Mouse (Mus musculus) fat pad, adult 2 months (tissue): ENCODE measurements at regions not wholly inside any gene's neighbourhood (a gene's known extent, or its start where the extent isn't known, plus 50 kb on each side); places are given as distances from the start of the nearest gene placed in this dataset.

Experiments
- DNase-seq: peaks from one replicate; pipeline ENCODE4 v3.0.0-alpha.2; 2011; ENCODE audit warnings: low read depth, low spot score; ENCODE audit errors: extremely low read depth

- no peak for DNase-seq
Observed at GRCm38 (mm10) chr1:119265192-119265891, 156.7 kb downstream of the Inhbb start.

GRCm38 (mm10) chr1:119259455-119259854 lies 162.6 kb downstream of the Inhbb start:
- peak; percentile 91 for DNase-seq

- DNase-seq, result no peak
Observed at GRCm38 (mm10) chr1:119256769-119257168, 165.3 kb downstream of the Inhbb start.

GRCm38 (mm10) chr1:119256097-119256473 lies 166.0 kb downstream of the Inhbb start:
- DNase-seq, result no peak

- DNase-seq, result no peak
Observed at GRCm38 (mm10) chr1:119255386-119256096, 166.5 kb downstream of the Inhbb start.

- DNase-seq, result no peak
Observed at GRCm38 (mm10) chr1:119254928-119255327, 167.1 kb downstream of the Inhbb start.

- DNase-seq, result no peak
Observed at GRCm38 (mm10) chr1:119253371-119253851, 168.6 kb downstream of the Inhbb start.

- no peak for DNase-seq
Observed at GRCm38 (mm10) chr1:119252403-119252802, 169.6 kb downstream of the Inhbb start.

- DNase-seq, result no peak
Observed at GRCm38 (mm10) chr1:119251741-119252140, 170.3 kb downstream of the Inhbb start.

- DNase-seq, result peak; percentile 34
Observed at GRCm38 (mm10) chr1:119248776-119249495, 173.1 kb downstream of the Inhbb start.

GRCm38 (mm10) chr1:119247117-119247516 lies 174.9 kb downstream of the Inhbb start:
- DNase-seq, result no peak

- no peak for DNase-seq
Observed at GRCm38 (mm10) chr1:119238463-119238862, 183.6 kb downstream of the Inhbb start.

GRCm38 (mm10) chr1:119236787-119237186 lies 183.4 kb upstream of the Gli2 start:
- no peak for DNase-seq

GRCm38 (mm10) chr1:119234449-119234848 lies 181.0 kb upstream of the Gli2 start:
- no peak for DNase-seq

GRCm38 (mm10) chr1:119226996-119227395 lies 173.6 kb upstream of the Gli2 start:
- no peak for DNase-seq

- DNase-seq, result no peak
Observed at GRCm38 (mm10) chr1:119223876-119224275, 170.5 kb upstream of the Gli2 start.

- DNase-seq, result no peak
Observed at GRCm38 (mm10) chr1:119221901-119222300, 168.5 kb upstream of the Gli2 start.

- DNase-seq, result no peak
Observed at GRCm38 (mm10) chr1:119221012-119221411, 167.6 kb upstream of the Gli2 start.

- no peak for DNase-seq
Observed at GRCm38 (mm10) chr1:119219817-119220216, 166.4 kb upstream of the Gli2 start.

- DNase-seq, result peak; percentile 45
Observed at GRCm38 (mm10) chr1:119217387-119217786, 164.0 kb upstream of the Gli2 start.

- no peak for DNase-seq
Observed at GRCm38 (mm10) chr1:119209607-119210007, 156.2 kb upstream of the Gli2 start.

GRCm38 (mm10) chr1:119202456-119202855 lies 149.0 kb upstream of the Gli2 start:
- no peak for DNase-seq
